Mouse (Mus musculus): Measurements from ENCODE around the gene Ift43.

Gene Ift43

GRCm38 (mm10) chr12:86129696-86130095 is 47.4 kb downstream of the Ift43 start:
- no peak for DNase-seq (ENCODE audit: low spot score)

GRCm38 (mm10) chr12:86132799-86133198 is 50.5 kb downstream of the Ift43 start:
- DNase-seq (ENCODE audit: low spot score), result peak; percentile 2

GRCm38 (mm10) chr12:86135691-86136090 is 53.4 kb downstream of the Ift43 start:
- DNase-seq (ENCODE audit: low spot score), result no peak

- no peak for DNase-seq (ENCODE audit: low spot score)
Observed at GRCm38 (mm10) chr12:86138696-86139095, 56.4 kb downstream of the Ift43 start.

- DNase-seq (ENCODE audit: low spot score), result no peak
Observed at GRCm38 (mm10) chr12:86142389-86142788, 60.0 kb downstream of the Ift43 start.

GRCm38 (mm10) chr12:86146246-86146645 is 63.9 kb downstream of the Ift43 start:
- DNase-seq (ENCODE audit: low spot score), result no peak

- no peak for DNase-seq (ENCODE audit: low spot score)
Observed at GRCm38 (mm10) chr12:86148271-86148670, 65.9 kb downstream of the Ift43 start.

- no peak for DNase-seq (ENCODE audit: low spot score)
Observed at GRCm38 (mm10) chr12:86149087-86149486, 66.7 kb downstream of the Ift43 start.

- DNase-seq (ENCODE audit: low spot score), result no peak
Observed at GRCm38 (mm10) chr12:86151941-86152340, 69.6 kb downstream of the Ift43 start.

GRCm38 (mm10) chr12:86153213-86153957 is 71.0 kb downstream of the Ift43 start:
- DNase-seq (ENCODE audit: low spot score), result no peak

GRCm38 (mm10) chr12:86155176-86155575 is 72.8 kb downstream of the Ift43 start:
- no peak for DNase-seq (ENCODE audit: low spot score)

GRCm38 (mm10) chr12:86157166-86157565 is 74.8 kb downstream of the Ift43 start:
- DNase-seq (ENCODE audit: low spot score), result no peak

GRCm38 (mm10) chr12:86157894-86158444 is 75.6 kb downstream of the Ift43 start:
- no peak for DNase-seq (ENCODE audit: low spot score)

GRCm38 (mm10) chr12:86158689-86159483 is 76.5 kb downstream of the Ift43 start:
- DNase-seq (ENCODE audit: low spot score), result no peak

- DNase-seq (ENCODE audit: low spot score), result no peak
Observed at GRCm38 (mm10) chr12:86161436-86161835, 79.1 kb downstream of the Ift43 start.

- DNase-seq (ENCODE audit: low spot score), result no peak
Observed at GRCm38 (mm10) chr12:86161942-86162341, 79.6 kb downstream of the Ift43 start.

- no peak for DNase-seq (ENCODE audit: low spot score)
Observed at GRCm38 (mm10) chr12:86162890-86163816, 80.8 kb downstream of the Ift43 start.

- DNase-seq (ENCODE audit: low spot score), result no peak
Observed at GRCm38 (mm10) chr12:86166244-86166643, 83.9 kb downstream of the Ift43 start.

- no peak for DNase-seq (ENCODE audit: low spot score)
Observed at GRCm38 (mm10) chr12:86167075-86167474, 84.7 kb downstream of the Ift43 start.

GRCm38 (mm10) chr12:86168712-86169111 is 86.4 kb downstream of the Ift43 start:
- no peak for DNase-seq (ENCODE audit: low spot score)

GRCm38 (mm10) chr12:86169195-86169594 is 86.9 kb downstream of the Ift43 start:
- no peak for DNase-seq (ENCODE audit: low spot score)

- no peak for DNase-seq (ENCODE audit: low spot score)
Observed at GRCm38 (mm10) chr12:86173314-86173713, 91.0 kb downstream of the Ift43 start.

Measured in spleen, adult 12 weeks (tissue).